Mouse (Mus musculus) liver, postnatal 0 days (tissue): ENCODE measurements around the gene Spib.

Source experiments
- CTCF ChIP-seq: sonication (generic); IDR thresholded peaks from 2 replicates; pipeline ENCODE4 v1.5.1; 2016; ENCODE audit warnings: antibody characterized with exemption, low read depth
- EP300 ChIP-seq: IDR thresholded peaks from 2 replicates; pipeline ENCODE4 v1.6.1; 2016; ENCODE audit warnings: antibody characterized with exemption, low read depth, mild to moderate bottlenecking

- TF ChIP-seq EP300: peak; percentile 74; the same call in 1 of the 2 replicates
- 0 out of 2 replicates have a peak, but pooled peaks have one; percentile 4 for TF ChIP-seq CTCF
These were observed 22.0 kb upstream of the Spib start, which contains the start of gene Nr1h2 for GRCm38 (mm10) chr7:44553826-44554225.
